Mouse (Mus musculus) gastrocnemius, postnatal 14 days (tissue): ENCODE results near the gene Frem1. TPM values are rescaled to one million over a fixed set of nuclear protein-coding genes. Genes with fewer than 3 reads are reported as not detected.

Source experiments
- DNase-seq: peaks from one replicate; pipeline ENCODE4 v3.0.0; 2021; ENCODE audit warnings: mixed read lengths
- intact Hi-C: fragments of 180-260 bp; cut with DNase I; formaldehyde crosslinking; loops from one replicate; pipeline ENCODE4 v1.15.1; 2025; ENCODE audit warnings: low total_unique reads
- total RNA-seq, 2 experiments: library from RNA; stranded (reverse); gene quantifications; 2 replicates each; pipeline ENCODE4 v1.2.3; 2021

The Frem1 gene
- total RNA-seq, 2 experiments from 2014 or later: 1.8 to 2.3 TPM

DNA sequence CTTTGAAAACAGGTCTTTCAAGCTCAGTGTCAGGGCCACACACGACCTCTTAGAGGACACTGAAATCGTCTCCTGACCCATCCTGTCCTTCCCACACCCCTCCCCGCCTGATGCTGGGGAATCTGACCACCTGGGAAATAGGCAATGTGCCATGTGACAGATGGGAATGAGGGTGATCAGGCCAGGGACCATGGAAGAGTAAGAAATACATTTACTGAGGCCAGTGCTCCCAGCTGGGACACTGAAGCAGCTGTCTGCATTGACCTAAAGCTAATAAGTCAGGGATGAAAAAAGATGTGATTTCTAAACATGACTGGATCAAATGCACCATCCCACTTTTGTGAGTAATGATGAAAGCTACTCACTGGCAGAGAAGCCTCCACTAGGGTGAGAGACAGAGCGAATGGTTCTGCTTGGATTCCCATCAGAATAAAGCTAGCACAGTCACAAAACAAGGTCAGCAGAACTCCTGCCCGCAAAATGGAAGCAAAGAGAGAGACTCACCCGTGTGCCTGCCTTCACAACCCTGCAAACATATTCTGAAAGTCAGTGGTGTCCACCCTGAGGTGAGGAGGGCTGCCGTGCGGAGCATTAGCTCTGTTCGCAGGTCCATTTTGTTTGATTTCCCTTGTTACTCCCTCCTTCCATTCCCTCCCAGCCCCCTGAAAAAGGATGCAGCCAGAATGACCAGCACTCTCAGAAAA lies 106.4 kb downstream of the Frem1 start:
- intact Hi-C loops: no loop called here

DNA sequence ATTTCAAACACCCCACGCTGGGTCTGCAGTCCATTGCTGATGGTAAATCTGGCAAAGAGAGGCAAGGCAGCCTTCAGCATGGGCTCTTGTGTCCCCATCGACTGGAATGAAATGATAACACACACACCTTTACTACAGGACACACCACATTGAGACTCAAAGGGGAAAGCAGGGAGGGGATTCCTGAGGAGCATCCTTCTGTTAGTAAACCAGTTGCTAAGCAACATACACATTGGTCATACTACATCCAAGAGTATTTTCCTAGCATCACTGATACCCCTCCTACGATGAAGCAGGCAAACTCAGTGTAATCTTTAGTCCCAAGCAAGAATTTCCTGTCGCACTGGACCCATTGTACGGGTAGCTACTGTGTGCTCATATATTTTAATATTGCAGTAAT lies 111.5 kb downstream of the Frem1 start:
- no peak for DNase-seq
- intact Hi-C loops: no loop called here

More for the DNA sequence above, 106.4 kb downstream of the Frem1 start:
- no peak for DNase-seq

DNA sequence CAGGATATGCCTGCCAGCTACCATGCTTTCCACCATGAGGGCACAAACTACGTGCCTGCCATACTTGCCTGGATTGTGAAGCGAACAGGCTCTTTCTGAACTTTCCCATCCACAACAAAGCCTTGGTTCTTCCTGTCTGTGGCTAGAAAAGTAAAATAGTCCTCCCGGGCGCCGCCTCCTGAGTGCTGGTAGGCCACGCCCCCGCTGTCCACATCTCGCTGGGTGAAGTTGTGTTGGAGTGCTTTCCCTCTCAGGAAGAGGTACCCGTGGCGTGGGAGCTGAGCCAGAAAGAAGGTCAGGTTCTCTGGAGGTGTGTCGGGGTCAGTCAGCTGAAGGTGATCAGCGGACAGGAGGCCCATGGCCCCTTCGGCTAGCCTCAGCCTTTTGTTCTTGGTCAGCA lies 111.9 kb downstream of the Frem1 start:
- no peak for DNase-seq
- intact Hi-C loops: no loop called here

DNA sequence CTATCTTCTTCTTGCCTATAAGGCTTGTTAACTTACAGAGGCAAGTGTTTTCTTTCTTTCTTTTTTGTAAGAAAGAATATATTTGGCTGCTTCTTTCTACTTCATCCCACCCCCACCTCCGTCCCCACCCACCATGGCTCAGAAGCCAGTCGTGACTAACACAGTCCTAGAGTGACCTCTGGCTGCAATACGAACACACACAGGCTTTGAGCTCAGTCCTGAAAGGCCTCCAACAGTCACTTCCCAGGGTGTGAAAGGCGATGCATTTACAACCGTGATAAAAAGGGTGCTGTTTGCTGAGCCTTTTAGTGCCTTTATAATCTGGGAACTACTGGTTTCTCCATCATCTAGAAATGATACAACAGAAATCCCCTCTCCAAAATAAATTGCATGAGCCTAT lies 117.8 kb downstream of the Frem1 start:
- DNase-seq: peak; percentile 56
- intact Hi-C loops: no loop called here

DNA sequence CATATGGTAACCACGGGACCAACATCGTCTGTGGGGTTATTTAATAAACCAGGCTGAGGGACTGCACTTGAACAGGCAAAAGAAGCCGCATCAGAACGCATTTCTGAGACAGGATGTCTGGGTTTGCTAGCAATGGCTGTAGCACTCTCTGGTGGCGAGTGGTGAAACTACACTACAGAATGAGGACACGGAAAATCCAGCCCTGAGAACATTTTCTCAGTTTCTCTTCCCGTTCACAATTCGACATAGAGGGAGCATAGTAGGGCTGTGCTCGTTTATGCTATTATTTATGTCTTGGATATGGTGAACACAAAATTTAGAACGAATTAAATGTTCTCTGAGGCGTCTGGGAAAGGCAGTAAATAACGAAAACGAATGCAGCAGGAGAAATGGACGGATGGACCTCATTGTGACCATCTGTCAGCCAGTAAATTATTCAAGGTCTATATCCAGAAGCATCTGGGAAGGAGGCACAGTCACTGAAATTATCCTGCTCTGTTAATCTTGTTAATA lies 118.4 kb downstream of the Frem1 start:
- DNase-seq: peak; percentile 70

DNA sequence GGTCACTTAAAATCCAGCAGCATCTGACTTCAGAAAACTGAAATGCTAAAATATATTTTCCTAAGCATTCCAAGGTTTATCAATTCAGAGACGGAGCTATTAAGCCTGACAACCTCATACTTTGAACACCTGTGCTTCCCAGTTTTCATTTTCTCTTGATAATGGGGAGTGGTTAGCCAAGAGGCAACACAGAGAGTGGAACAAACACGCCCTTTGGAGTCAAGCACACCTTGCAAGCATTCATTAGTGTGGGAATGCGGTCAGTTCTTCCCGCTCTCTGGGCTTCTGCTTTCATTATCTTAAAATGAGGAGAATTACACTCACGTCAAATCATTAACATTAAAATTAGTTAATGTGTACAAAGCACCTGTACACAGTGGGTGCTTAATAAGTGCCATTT lies 122.1 kb downstream of the Frem1 start:
- DNase-seq: no peak

More for the DNA sequence above, 118.4 kb downstream of the Frem1 start:
- intact Hi-C loops: no loop called here

DNA sequence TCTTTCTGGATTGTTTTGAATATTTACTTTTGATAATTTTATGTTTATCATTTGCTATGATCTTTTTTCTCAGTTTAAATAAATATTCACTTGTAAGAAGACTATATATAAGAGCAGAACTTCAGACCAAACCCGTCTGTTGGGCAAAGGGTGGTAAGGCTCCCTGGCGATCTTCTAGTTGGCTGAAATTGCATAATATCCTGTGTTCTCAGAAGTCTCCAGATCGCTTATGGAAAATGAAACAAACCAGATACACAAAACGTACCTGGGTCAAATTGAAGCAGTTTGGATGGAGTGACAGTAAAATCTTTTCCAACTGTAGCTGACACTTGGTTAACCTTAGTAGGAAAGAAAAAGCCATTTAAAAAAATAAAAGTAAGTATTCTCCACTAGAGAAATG lies 130.2 kb downstream of the Frem1 start:
- intact Hi-C loops: no loop called here
- DNase-seq: no peak

More for the DNA sequence above, 122.1 kb downstream of the Frem1 start:
- intact Hi-C loops: loop anchor here (2.0 kb wide), 1 partner anchor 125 kb away; no protein-coding TSS in a partner anchor

DNA sequence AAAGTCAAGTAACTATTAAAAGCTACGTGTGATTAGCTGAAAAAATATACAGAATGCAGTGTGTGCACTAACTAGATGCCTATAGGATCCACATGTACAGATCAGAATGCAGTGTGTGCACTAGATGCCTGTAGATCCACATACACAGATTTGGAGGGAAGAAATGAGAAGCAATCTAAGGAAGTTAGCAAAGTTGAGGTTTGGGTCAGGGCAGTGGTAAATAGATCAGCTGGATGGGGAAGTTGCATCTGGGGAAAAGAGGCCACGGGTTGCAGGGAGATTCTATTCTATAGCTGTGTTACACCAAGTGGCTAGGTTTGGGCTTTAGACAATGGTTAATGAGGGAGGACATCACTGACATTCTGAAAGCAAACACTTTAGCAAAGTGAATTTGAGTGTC lies 133.5 kb downstream of the Frem1 start:
- DNase-seq: no peak
- intact Hi-C loops: no loop called here

DNA sequence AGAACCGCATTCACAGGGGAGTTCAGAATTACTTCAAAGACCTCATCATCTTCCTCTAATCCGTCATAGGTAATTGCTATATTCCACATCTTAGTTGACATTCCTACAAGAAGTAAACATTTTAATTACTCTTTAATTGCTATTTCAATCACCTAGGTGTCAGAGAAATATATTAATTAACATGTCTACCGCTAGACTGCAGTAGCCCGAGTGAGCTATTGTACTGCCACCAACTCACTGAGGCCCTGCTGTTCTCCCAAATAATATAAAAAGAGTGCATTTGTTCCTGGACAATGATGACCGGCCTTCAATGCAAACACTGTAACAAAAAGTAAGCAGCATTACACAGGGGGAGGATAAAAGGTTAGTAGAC lies 135.5 kb downstream of the Frem1 start:
- intact Hi-C loops: no loop called here
- no peak for DNase-seq

DNA sequence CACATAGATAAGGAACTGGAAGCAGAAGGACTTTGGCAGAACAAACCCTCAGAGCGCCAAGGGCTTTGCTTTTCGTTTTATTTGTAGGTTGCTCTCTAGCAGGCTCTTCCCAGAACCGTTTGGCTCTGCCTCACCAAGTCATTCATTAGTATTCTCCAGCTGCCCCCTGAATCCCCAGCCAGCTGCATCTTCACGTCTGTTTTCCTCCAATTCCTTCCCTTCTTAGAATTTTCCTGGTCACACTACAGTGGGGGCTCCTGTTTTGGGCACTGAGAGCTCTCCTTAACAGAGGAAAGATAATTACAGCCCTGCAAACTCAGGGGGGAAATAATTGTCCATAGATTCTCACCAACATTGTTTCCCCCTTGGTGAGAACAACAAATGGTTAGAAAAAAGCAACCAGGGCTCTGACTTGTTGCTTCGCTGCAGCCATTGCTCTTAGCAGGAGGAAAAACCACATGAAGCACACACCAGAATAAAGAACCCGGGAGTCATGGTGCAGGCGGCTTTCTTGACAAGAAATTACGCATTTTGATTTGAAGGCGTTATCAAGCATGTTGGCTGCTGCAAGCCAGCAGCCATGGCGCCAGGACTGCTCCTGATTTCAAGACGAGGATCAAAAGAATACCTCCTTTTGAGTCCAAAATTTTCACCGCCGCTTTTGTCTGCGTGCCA lies 136.0 kb downstream of the Frem1 start:
- peak; percentile 9 for DNase-seq
- intact Hi-C loops: no loop called here

DNA sequence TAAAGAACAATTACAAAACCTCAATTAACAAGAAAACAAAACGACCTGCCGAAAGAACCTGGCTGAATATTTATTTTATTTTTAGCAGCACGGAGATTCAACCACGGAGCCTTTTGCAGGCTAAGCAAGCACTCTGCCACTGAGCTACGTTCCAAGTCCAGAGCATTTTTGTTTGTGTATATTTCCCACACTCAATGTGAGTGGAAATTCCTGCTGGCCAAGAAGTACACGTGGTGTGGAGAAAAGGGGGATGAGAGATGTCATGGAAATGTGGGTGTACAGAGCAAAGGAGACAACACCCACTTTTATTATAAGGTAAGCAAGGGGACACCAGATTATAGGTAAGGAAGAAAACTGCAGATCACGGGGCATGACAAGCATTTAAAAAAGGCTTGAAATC lies 136.6 kb downstream of the Frem1 start:
- no peak for DNase-seq
- intact Hi-C loops: no loop called here

DNA sequence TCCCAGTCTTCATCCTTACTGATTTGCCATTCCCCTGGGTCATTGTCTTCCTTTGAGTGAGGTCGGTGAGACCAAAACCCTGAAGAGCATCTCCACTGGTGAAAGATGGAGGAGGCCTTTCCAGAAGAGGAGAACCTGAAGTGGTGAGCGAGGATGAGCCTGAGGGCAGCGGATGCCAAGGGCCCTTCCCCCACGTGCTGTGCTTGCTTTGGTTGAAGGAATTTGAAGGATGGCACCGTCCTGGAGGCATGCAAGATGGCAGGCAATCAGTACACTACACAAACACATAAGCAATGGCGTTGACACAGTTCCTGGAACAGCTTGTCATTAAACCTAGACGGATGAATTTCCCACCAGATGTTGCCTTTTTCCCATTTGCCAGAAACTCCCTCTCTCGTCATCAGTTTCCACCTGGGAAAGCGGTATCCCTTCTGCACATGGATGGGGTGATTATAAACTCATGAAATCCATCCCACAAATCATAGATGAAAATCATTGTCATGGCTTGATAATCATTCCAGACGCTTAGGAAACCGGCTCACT lies 137.5 kb downstream of the Frem1 start:
- intact Hi-C loops: no loop called here
- DNase-seq: no peak

DNA sequence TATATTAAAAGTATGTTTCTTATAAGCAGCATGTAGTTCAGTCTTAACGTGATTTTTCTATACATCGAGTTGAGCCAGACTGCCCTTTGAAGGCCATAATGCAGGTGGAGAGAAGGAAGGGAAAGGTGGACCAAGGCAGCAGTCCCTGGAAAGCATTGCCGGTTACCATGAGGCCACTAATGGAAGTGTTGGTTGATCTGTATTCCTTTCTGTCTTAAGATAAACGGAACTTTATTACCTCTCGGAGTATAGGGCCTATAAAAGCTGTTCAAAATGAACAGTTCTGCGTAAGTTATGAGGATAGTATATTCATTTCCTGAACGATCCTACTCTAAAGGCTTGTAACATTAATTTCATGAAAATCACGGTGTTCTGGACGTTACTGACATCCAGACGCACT lies 156.9 kb downstream of the Frem1 start:
- intact Hi-C loops: no loop called here
- DNase-seq: no peak

DNA sequence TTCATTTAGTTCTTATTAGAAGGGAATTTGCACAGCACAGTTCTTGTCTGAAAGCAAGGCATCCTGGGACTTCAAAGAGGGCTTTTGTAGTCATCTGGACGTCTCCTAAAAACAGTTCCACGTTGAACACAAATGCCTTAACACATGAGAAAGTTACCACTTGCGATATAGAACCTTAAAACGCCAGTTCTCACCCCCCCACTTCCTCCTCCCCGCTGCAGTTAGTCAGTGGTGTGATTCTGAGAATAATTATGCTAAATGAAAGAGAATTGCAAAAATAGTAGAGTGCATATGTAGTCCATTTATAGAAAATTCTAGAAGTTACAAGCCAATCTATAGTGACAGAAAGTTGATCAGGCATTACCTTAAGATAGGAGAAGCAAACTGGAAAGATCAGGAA lies 159.9 kb downstream of the Frem1 start:
- no peak for DNase-seq
- intact Hi-C loops: loop anchor here (2.0 kb wide), 1 partner anchor 21 kb away; no protein-coding TSS in a partner anchor

DNA sequence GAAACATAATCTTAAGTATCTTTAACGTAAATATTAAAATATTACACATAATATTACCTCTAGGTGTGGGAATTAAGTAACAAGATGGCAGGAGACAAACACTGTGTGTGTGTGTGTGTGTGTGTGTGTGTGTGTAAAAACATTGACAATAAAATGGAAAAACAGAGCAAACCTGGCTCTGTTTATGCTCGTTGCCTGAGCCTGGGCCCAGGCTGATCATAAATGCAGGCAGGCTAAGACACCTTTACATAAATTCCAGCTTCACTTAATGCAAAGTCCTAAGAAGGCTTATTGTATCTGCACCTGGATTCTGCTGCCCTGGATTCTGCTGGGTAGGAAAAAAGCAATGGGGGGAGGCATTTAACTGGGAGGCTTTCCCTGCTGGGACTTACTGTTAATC lies 160.6 kb downstream of the Frem1 start:
- DNase-seq: no peak
- intact Hi-C loops: no loop called here

DNA sequence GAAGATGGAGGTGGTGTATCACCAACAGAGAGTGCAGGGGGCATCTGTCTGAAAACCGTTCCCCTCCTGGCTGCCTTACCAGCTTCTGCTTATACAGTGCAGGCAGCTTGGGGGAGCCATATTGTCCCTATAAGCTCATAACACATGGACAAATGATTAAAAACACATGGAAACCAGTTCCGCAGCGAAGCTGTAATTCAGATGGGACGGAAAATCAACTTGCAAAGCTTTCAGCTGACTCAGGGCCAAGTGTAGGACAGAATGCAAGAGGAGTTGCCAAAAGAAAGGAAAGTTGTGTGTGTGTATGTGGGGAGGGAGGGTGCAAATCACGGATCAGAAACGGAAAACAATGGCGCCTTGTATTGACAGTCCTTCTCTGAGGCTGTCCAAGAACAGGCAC lies 161.1 kb downstream of the Frem1 start:
- intact Hi-C loops: no loop called here
- no peak for DNase-seq

DNA sequence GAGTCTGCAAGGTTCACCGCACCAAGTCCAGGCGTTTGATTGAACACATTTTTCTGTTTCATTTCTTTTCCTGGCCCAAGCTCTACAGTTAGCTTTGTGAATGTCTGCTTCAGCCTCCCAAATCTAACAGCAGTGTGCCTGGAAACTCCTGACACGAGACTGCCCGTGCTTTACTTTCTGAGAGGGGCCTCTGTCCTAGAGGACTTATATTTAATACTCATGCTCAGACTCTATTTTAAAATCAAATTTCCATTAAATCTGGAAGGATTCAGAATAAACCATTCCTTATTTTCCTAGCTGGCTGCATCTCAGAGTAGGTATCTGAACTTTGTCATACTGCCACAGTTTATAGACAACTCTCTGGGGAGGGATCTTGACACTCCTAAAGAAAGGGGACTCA lies 161.6 kb downstream of the Frem1 start:
- no peak for DNase-seq
- intact Hi-C loops: no loop called here

DNA sequence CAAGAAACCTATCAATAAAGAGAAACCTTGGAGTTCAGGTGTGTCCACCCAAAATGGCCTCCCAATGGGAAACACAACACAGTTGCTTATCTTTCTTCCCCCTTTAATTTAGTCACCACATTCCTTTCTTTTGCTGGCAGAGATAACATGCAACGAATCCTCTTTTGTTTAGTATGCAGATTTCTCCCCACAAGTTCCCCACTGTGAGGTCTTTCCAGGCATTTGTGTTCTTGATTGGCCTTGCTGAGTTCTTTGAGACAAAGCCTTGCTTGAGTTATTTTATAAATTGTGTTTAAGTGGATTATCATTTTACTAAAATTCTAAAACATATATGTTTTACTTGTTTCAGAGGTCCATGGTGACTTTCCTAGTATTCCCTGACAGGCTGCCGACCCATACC lies 166.0 kb downstream of the Frem1 start:
- intact Hi-C loops: no loop called here
- no peak for DNase-seq

DNA sequence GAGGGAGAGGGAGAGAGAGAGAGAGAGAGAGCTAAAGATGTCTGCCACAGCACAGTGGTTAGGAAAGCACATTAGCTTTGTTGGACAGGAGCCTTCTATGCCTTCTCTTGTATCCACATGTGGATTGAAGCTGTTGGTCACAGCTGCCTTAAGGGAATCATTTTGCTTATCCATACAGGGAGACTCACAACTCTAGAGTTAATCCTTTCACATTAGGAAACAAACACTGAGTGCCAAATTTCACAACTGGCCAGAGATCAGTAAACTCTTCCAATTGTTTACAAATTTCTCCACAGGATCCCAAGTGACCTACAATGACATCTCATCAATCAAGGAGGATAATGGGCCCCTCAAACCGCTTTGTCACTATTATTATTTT lies 166.6 kb downstream of the Frem1 start:
- no peak for DNase-seq
- intact Hi-C loops: no loop called here

DNA sequence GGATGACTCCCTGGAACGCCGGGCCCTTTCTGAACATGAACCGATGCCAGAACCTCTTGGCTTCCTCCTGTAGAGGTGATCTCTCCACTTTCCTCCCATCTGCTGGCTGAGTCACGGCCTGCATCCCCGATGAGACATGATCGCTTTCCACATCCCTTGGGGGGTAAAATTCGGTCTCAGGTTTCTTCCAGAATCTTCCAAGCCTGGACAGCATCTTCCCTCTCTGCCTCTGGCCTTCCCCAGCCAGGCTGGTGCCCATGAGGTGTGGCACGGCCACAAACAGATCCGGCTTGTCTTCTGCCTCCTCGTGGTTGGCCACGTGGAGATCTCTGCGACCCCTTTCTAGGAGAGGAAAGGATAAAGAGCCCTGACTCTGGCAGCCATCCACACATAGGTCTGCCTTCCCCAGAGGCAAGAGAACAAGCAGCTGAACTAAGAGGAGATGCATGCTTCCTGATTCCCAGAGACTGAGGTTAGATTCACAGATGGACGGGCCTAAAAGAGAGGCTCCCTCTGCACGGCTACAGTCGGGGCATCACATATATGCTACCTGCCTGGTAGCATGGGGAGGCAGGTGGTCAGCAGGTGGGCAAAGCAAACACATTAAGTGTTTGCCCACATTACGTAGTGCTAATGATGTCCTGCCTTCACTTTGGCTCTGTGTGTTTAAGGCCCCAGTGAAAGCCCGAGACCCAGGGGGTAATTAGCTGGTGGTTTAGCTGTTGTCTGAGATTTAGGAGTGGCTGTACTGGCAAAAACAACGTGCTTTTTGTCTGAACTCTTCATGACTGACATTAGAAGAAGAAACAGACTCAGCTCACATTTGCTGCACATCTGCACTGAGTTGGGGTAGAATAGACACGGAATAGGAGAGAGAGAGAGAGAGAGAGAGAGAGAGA lies 167.3 kb downstream of the Frem1 start, which contains the start of gene Cer1:
Gene Cer1, minus strand, starts transcription at position 513 of the 899 bp plus-strand sequence.
- intact Hi-C loops: no loop called here

More for the DNA sequence above, 167.3 kb downstream of the Frem1 start, which contains the start of gene Cer1:
- no peak for DNase-seq
